Mouse (Mus musculus): ENCODE measurements around the gene Tubb4a.

The Tubb4a gene

GRCm38 (mm10) chr17:57104496-57104895 lies 16.9 kb upstream of the Tubb4a start:
- no peak for ATAC-seq (ENCODE audit: insufficient number of reproducible peaks, low FRiP score, low TSS enrichment)

- no peak for ATAC-seq (ENCODE audit: insufficient number of reproducible peaks, low FRiP score, low TSS enrichment)
Measured at GRCm38 (mm10) chr17:57102276-57102675, 14.7 kb upstream of the Tubb4a start.

- no peak for ATAC-seq (ENCODE audit: insufficient number of reproducible peaks, low FRiP score, low TSS enrichment)
Measured at GRCm38 (mm10) chr17:57099629-57100325, 12.2 kb upstream of the Tubb4a start.

- ATAC-seq (ENCODE audit: insufficient number of reproducible peaks, low FRiP score, low TSS enrichment) = no peak
Measured at GRCm38 (mm10) chr17:57098321-57098720, 10.7 kb upstream of the Tubb4a start.

GRCm38 (mm10) chr17:57096623-57096920 lies 9.0 kb upstream of the Tubb4a start:
- peak; percentile 77; the same call in 1 of the 2 replicates for ATAC-seq (ENCODE audit: insufficient number of reproducible peaks, low FRiP score, low TSS enrichment)

GRCm38 (mm10) chr17:57095855-57096622 lies 8.5 kb upstream of the Tubb4a start:
- peak; percentile 56; the same call in 1 of the 2 replicates for ATAC-seq (ENCODE audit: insufficient number of reproducible peaks, low FRiP score, low TSS enrichment)

- no peak for ATAC-seq (ENCODE audit: insufficient number of reproducible peaks, low FRiP score, low TSS enrichment)
Measured at GRCm38 (mm10) chr17:57094222-57094621, 6.6 kb upstream of the Tubb4a start.

- peak; percentile 67 for ATAC-seq (ENCODE audit: insufficient number of reproducible peaks, low FRiP score, low TSS enrichment)
Measured at GRCm38 (mm10) chr17:57085970-57086757, 1.4 kb downstream of the Tubb4a start.

- 0 out of 2 replicates have a peak, but pooled peaks have one; percentile 17 for ATAC-seq (ENCODE audit: insufficient number of reproducible peaks, low FRiP score, low TSS enrichment)
Measured at GRCm38 (mm10) chr17:57082481-57082880, 5.1 kb downstream of the Tubb4a start.

GRCm38 (mm10) chr17:57081234-57081842 lies 6.2 kb downstream of the Tubb4a start:
- ATAC-seq (ENCODE audit: insufficient number of reproducible peaks, low FRiP score, low TSS enrichment) = no peak

- ATAC-seq (ENCODE audit: insufficient number of reproducible peaks, low FRiP score, low TSS enrichment) = no peak
Measured at GRCm38 (mm10) chr17:57079919-57080318, 7.7 kb downstream of the Tubb4a start.

- no peak for ATAC-seq (ENCODE audit: insufficient number of reproducible peaks, low FRiP score, low TSS enrichment)
Measured at GRCm38 (mm10) chr17:57078336-57078735, 9.2 kb downstream of the Tubb4a start, which contains the start of gene Dennd1c. TSS of gene Dennd1c (minus strand) at chr17:57078514.

GRCm38 (mm10) chr17:57076916-57077315 lies 10.7 kb downstream of the Tubb4a start:
- no peak for ATAC-seq (ENCODE audit: insufficient number of reproducible peaks, low FRiP score, low TSS enrichment)

GRCm38 (mm10) chr17:57070699-57071098 lies 16.9 kb downstream of the Tubb4a start:
- ATAC-seq (ENCODE audit: insufficient number of reproducible peaks, low FRiP score, low TSS enrichment) = no peak

- no peak for ATAC-seq (ENCODE audit: insufficient number of reproducible peaks, low FRiP score, low TSS enrichment)
Measured at GRCm38 (mm10) chr17:57070272-57070671, 17.3 kb downstream of the Tubb4a start.

GRCm38 (mm10) chr17:57066908-57067307 lies 20.7 kb downstream of the Tubb4a start:
- ATAC-seq (ENCODE audit: insufficient number of reproducible peaks, low FRiP score, low TSS enrichment) = no peak

- no peak for ATAC-seq (ENCODE audit: insufficient number of reproducible peaks, low FRiP score, low TSS enrichment)
Measured at GRCm38 (mm10) chr17:57063031-57063430, 24.6 kb downstream of the Tubb4a start.

GRCm38 (mm10) chr17:57062548-57062947 lies 25.0 kb downstream of the Tubb4a start:
- no peak for ATAC-seq (ENCODE audit: insufficient number of reproducible peaks, low FRiP score, low TSS enrichment)

- no peak for ATAC-seq (ENCODE audit: insufficient number of reproducible peaks, low FRiP score, low TSS enrichment)
Measured at GRCm38 (mm10) chr17:57062011-57062521, 25.5 kb downstream of the Tubb4a start.

GRCm38 (mm10) chr17:57061069-57061468 lies 26.5 kb downstream of the Tubb4a start:
- ATAC-seq (ENCODE audit: insufficient number of reproducible peaks, low FRiP score, low TSS enrichment) = no peak
